Mouse (Mus musculus): Measurements from ENCODE around the gene Vmn2r14.
"Not testable (repeated sequence)": the region's sequence is repeated elsewhere in the genome, so short reads cannot be mapped to it uniquely, and the experiment has no call there.

Gene Vmn2r14

GRCm38 (mm10) chr5:109224608-109225007 lies at the start of gene Vmn2r14:
Gene Vmn2r14 (minus strand): TSS chr5:109224708.
- in situ Hi-C loops (cut with MboI, MseI), result no loop called here

GRCm38 (mm10) chr5:109192099-109192498 lies 32.4 kb downstream of the Vmn2r14 start, which contains the start of gene Vmn2r13:
Gene Vmn2r13 (minus strand): TSS chr5:109192199.
- in situ Hi-C loops (cut with MboI, MseI), result not testable (repeated sequence)

- in situ Hi-C loops (cut with MboI, MseI), result not testable (repeated sequence)
Measured at GRCm38 (mm10) chr5:109166851-109167250, 57.7 kb downstream of the Vmn2r14 start.
